Mouse (Mus musculus): Measurements from ENCODE around the gene Rab30.

The Rab30 gene

GRCm38 (mm10) chr7:92837907-92838306, 96.5 kb downstream of the Rab30 start:
- DNase-seq (ENCODE audit: low read depth, low spot score) = no peak

GRCm38 (mm10) chr7:92842254-92842653, 100.9 kb downstream of the Rab30 start:
- no peak for DNase-seq (ENCODE audit: low read depth, low spot score)

DNA sequence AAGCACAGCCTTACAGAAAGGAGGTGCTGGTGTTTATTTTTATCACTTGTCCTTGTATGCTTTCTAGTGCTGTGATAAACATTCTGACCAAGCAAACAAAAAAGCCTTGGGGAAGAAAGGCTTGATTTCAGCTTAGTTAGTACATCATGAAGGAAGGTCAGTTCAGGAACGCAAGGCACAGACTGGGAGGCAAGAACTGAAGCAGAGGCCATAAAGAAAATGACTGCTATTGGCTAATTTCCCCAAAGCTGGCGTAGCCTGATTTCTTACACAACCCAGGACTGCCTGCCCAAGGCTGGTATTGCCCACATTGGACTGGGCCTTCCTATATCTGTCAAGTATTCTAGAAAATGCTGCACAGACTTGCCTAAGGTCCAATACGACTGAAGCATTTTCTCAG, 106.8 kb downstream of the Rab30 start:
- no peak for DNase-seq (ENCODE audit: low read depth, low spot score)

GRCm38 (mm10) chr7:92866526-92866925, 125.1 kb downstream of the Rab30 start:
- DNase-seq (ENCODE audit: low read depth, low spot score) = no peak

DNA sequence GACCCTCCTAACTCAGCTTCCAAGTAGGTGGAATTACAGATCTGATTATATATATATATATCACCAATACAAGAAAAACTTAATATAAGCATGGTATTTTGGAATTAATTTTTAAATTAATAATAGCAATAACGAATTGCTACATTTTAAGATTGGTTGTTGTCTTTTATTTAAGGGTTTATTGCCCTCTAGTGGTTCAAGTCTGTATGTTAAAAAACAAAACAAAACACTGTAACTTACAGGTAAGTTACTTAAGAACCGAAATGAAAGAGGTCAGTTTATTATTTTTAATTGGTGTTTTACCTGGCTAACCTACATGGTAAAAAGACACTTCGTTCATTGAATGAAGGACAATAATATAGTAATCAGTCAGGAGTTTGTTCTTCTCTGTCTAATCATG, 128.8 kb downstream of the Rab30 start:
- DNase-seq (ENCODE audit: low read depth, low spot score) = no peak

- DNase-seq (ENCODE audit: low read depth, low spot score) = no peak
Measured at GRCm38 (mm10) chr7:92871596-92871995, 130.2 kb downstream of the Rab30 start.

- peak; percentile 91 for DNase-seq (ENCODE audit: low read depth, low spot score)
Measured at GRCm38 (mm10) chr7:92874116-92874675, 132.8 kb downstream of the Rab30 start, which contains the start of the genes Ddias and Prcp. Ddias (minus strand) TSS chr7:92874247. Prcp (plus strand) TSS chr7:92874470.

GRCm38 (mm10) chr7:92874761-92875408, 133.5 kb downstream of the Rab30 start:
- DNase-seq (ENCODE audit: low read depth, low spot score) = peak; percentile 88

GRCm38 (mm10) chr7:92876066-92876465, 134.7 kb downstream of the Rab30 start:
- no peak for DNase-seq (ENCODE audit: low read depth, low spot score)

- no peak for DNase-seq (ENCODE audit: low read depth, low spot score)
Measured at GRCm38 (mm10) chr7:92876538-92876937, 135.1 kb downstream of the Rab30 start.

- DNase-seq (ENCODE audit: low read depth, low spot score) = no peak
Measured at GRCm38 (mm10) chr7:92878575-92879285, 137.3 kb downstream of the Rab30 start.

DNA sequence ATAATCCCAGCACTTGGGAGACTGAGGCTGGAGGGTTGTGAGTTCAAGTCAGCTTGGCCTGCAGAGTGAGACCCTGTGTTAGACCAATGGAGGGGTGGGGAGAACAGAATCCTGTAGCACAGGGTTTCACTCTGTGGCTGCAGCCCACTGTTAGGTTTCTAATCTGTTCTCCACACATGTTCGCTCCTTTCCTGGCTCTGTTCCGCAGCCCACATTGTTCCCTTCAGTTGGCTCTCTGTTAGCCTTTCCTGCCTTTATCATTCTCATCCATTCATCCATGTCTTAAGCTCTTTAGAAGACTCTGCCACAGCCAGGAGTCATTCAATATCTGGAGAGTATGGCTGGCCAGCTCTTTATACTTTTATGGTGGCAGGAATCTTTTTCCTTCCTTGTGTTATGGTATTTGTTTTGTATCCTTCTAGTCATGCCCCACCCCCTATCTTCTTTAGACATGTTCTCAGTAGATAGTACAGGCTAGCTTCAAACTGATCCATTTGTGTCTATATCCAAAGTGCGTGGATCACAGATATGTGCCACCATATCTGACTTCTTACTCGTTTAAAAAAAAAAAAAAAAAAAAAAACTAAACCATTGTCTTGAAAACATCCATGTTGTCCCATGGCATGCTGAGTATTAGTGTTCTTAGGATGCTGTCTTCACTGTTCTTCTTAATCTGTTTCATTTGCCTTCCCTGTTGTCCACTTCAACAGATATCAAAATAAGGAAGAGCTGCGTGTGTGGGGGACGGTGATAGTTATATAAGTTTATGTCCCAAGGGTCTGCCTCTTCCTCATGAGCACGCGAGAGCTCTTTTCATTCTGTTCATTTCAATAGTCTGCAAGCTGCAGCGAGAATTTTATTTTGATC, 142.7 kb downstream of the Rab30 start:
- no peak for DNase-seq (ENCODE audit: low read depth, low spot score)

GRCm38 (mm10) chr7:92884998-92885660, 143.7 kb downstream of the Rab30 start:
- DNase-seq (ENCODE audit: low read depth, low spot score) = no peak

DNA sequence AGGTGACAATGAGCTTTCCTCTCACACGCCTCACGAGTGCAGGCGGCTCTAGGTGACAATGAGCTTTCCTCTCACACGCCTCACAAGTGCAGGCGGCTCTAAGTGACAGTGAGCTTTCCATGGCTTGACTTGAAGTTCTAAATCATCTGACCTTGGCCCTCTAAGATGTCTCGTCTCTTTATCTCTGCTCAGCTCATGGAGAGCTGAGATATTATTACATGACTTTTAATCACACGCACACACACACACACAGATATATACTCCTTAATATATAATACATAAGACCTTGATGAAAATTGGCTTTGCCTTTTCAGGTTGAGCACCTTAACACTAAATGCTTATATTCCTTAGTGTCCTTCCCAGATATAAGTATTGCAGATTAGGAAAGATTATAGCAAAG, 145.4 kb downstream of the Rab30 start:
- no peak for DNase-seq (ENCODE audit: low read depth, low spot score)

DNA sequence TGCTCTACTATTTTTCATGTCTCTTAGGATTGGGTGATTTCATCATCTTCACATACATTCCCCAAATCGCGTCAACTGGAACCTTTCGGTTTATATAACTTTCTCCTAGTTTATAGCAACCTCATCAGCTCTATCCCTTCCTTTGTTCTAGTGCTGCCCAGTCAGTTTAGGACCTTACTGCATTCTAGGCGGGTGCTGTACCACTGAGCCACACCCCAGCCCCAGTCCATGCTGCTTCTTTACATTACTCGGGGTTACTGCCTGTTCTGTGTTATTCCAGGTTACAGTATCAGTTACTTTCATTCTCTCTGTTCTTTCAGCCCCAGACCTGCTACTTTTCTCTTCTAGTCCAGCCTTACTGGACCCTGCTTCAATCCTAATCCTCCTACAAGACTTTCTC, 145.8 kb downstream of the Rab30 start:
- no peak for DNase-seq (ENCODE audit: low read depth, low spot score)

GRCm38 (mm10) chr7:92890211-92890610, 148.8 kb downstream of the Rab30 start:
- no peak for DNase-seq (ENCODE audit: low read depth, low spot score)

- DNase-seq (ENCODE audit: low read depth, low spot score) = no peak
Measured at GRCm38 (mm10) chr7:92890618-92891230, 149.3 kb downstream of the Rab30 start.

DNA sequence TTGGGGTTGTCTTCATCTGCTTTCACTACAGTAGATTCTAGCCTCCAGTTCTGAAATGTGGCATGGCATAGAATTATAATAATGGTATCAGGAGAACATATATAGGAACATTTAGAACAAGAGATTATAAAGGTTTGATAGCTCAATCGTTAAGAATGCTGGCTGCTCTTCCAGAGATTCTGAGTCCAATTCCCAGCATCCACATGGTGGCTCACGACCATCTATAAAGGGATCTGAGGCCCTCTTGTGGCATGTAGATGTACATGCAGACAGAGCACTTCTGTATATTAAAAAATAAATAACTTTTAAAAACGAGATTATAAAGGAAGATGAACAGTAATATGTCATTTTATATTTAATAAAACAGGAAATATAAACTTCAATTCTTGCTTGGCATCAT, 152.1 kb downstream of the Rab30 start:
- DNase-seq (ENCODE audit: low read depth, low spot score) = no peak

All from embryo, embryonic 11.5 days (tissue).